Mouse (Mus musculus) heart, embryonic 14.5 days (tissue): ENCODE data around the gene Wdr78. TPM values are rescaled to one million over a fixed set of nuclear protein-coding genes. Genes with fewer than 3 reads are reported as not detected.

Source experiments
- ATAC-seq: fragments of 200-750 bp; cut with Nextera tagmentation; 2 replicates; pipeline ENCODE4 v1.8.0; 2017; ENCODE audit warnings: low read depth, moderate TSS enrichment; ENCODE audit not compliant: insufficient number of reproducible peaks, insufficient read depth, low FRiP score
- H3K27ac ChIP-seq, 2 experiments: fragments of 200-500 bp in 1 of 2; fragments of 300-500 bp in 1 of 2; sonication (generic) in 1 of 2; replicated peaks in 1 of 2; 2 replicates each; pipeline ENCODE4 v1.5.1; 2012 to 2014; ENCODE audit warnings: low read depth in 2 of 2, low read length in 2 of 2, control low read depth in 1 of 2, mild to moderate bottlenecking in 1 of 2, mixed read lengths in 1 of 2; ENCODE audit not compliant: control insufficient read depth in 1 of 2, insufficient read depth in 1 of 2
- H3K27me3 ChIP-seq: fragments of 300-500 bp; sonication (generic); 2 replicates; pipeline ENCODE4 v1.6.1; 2014; ENCODE audit warnings: mild to moderate bottlenecking, low read length, control low read depth; ENCODE audit not compliant: control insufficient read depth, insufficient read depth
- H3K36me3 ChIP-seq: fragments of 300-500 bp; sonication (generic); 2 replicates; pipeline ENCODE4 v1.6.1; 2014; ENCODE audit warnings: mild to moderate bottlenecking, control low read depth, low read length, mixed read lengths; ENCODE audit not compliant: control insufficient read depth, insufficient read depth
- H3K4me1 ChIP-seq, 2 experiments: fragments of 200-500 bp in 1 of 2; fragments of 300-500 bp in 1 of 2; sonication (generic) in 1 of 2; 2 replicates each; pipeline ENCODE4 v1.6.1; 2012 to 2014; ENCODE audit warnings: low read length in 2 of 2, control low read depth in 1 of 2, mixed read lengths in 1 of 2; ENCODE audit not compliant: control insufficient read depth in 2 of 2, insufficient read depth in 2 of 2
- H3K4me2 ChIP-seq: fragments of 300-500 bp; sonication (generic); 2 replicates; pipeline ENCODE4 v1.6.1; 2014; ENCODE audit warnings: mild to moderate bottlenecking, low read length
- H3K4me3 ChIP-seq, 2 experiments: fragments of 200-500 bp in 1 of 2; fragments of 300-500 bp in 1 of 2; sonication (generic) in 1 of 2; 2 replicates each; pipeline ENCODE4 v1.5.1; 2012 to 2014; ENCODE audit warnings: low read length in 2 of 2, mild to moderate bottlenecking in 2 of 2, control low read depth in 1 of 2, low read depth in 1 of 2, moderate library complexity in 1 of 2; ENCODE audit not compliant: control insufficient read depth in 1 of 2, insufficient read depth in 1 of 2
- H3K9ac ChIP-seq: fragments of 300-500 bp; sonication (generic); 2 replicates; pipeline ENCODE4 v1.6.1; 2014; ENCODE audit warnings: mild to moderate bottlenecking, low read length
- H3K9me3 ChIP-seq: fragments of 300-500 bp; sonication (generic); 2 replicates; pipeline ENCODE4 v1.6.1; 2016; ENCODE audit warnings: low read length, control low read depth; ENCODE audit not compliant: control insufficient read depth
- WGBS: fragments of 180-500 bp; shearing (Covaris S2); extraction: QIAGEN DNeasy Blood & Tissue Kit; methylation state at CpG from one replicate; pipeline ENCODE4 v1.1.7; 2014; 5-methylcytosine and 5-hydroxymethylcytosine counted together
- polyA plus RNA-seq: library from polyadenylated mRNA; unstranded; fragments of >200 nt; fragmentation: Nextera tagmentation; extraction: Ambion mirVana; gene quantifications from 2 replicates; pipeline ENCODE4 v1.2.1, GENCODE M21; 2014

Wdr78 gene
- polyA plus RNA-seq, 1 experiment from 2014 or later: 0.89 TPM

GRCm38 (mm10) chr4:103004681-103005080, 109.7 kb downstream of the Wdr78 start:
- ATAC-seq: no peak
- H3K27ac ChIP-seq: no peak overlapping the region
- WGBS: 89% methylated on average over 4 of the region's 4 CpGs
- no peak overlapping the region for H3K4me2 ChIP-seq
- H3K36me3 ChIP-seq: no peaks in the 10 kb centered on the region
- H3K27me3 ChIP-seq: no peaks in the 10 kb centered on the region
- no peak overlapping the region for H3K9ac ChIP-seq
- H3K4me3 ChIP-seq: no peak overlapping the region
- H3K4me1 ChIP-seq: no peaks in the 10 kb centered on the region; a peak in 1 of 4 replicates
- H3K9me3 ChIP-seq: no peaks in the 10 kb centered on the region

- no peak for ATAC-seq
- no peaks in the 10 kb centered on the region for H3K36me3 ChIP-seq
Observed at GRCm38 (mm10) chr4:102991685-102992084, 122.7 kb downstream of the Wdr78 start.

GRCm38 (mm10) chr4:102990595-102991340, 123.6 kb downstream of the Wdr78 start:
- no peak overlapping the region for H3K4me2 ChIP-seq
- no peaks in the 10 kb centered on the region for H3K9me3 ChIP-seq
- H3K27ac ChIP-seq: no peak overlapping the region
- no peaks in the 10 kb centered on the region for H3K36me3 ChIP-seq
- H3K9ac ChIP-seq: no peak overlapping the region
- no peaks in the 10 kb centered on the region for H3K27me3 ChIP-seq
- no peak for ATAC-seq
- no peaks in the 10 kb centered on the region for H3K4me1 ChIP-seq
- no peak overlapping the region for H3K4me3 ChIP-seq
- WGBS: 82% methylated on average over 11 of the region's 11 CpGs

More at GRCm38 (mm10) chr4:102991685-102992084, 122.7 kb downstream of the Wdr78 start:
- Histone ChIP-seq H3K9me3 (no peaks in the 10 kb centered on the region), H3K4me3 (no peak overlapping the region), H3K27me3 (no peaks in the 10 kb centered on the region), H3K9ac (no peak overlapping the region), H3K4me1 (no peaks in the 10 kb centered on the region), H3K4me2 (no peak overlapping the region), H3K27ac (no peak overlapping the region)
- WGBS: 92% methylated on average over 3 of the region's 3 CpGs

DNA sequence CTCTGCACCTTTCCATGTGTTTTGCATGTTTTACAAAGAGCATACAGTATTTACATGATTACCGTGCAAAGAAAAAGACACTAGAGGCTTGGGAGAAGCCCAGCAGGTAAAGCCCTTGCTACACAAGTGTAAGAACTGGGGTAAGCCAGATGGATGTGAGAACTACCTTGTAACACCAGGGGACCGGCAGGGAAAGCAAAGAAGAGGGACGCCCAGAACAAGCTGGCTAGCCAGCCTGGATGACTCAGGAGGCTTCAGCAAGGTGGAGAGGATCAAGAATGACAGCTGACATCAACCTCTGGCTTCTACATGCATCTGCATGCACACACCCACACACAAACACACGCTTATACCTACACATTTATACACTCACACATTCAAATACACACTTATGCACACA, 124.3 kb downstream of the Wdr78 start:
- Histone ChIP-seq H3K36me3 (no peaks in the 10 kb centered on the region), H3K9ac (no peak overlapping the region), H3K4me2 (no peak overlapping the region), H3K27me3 (no peaks in the 10 kb centered on the region), H3K27ac (no peak overlapping the region), H3K4me3 (no peak overlapping the region), H3K9me3 (no peaks in the 10 kb centered on the region), H3K4me1 (no peaks in the 10 kb centered on the region)
- WGBS: 76% methylated on average over 4 of the region's 4 CpGs
- ATAC-seq: no peak

DNA sequence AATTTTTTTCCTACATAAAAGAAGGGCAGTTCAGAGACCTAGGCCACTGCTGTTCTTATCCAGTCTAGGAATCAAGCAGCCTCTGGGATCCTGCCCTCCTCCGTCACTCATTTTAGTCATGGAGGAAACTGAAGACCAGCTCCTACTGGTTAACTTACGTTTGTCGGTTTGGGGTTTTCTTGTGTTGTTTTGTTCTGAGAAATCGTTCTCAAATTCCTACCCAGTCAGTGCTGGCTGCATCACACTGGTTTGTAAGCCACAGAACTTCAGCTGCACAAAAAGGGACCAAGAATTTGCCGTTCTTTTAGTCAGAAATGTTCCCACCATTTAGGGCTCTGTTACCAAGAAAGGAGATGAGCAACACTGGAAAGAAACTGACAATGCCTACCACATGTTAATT, 125.0 kb downstream of the Wdr78 start:
- no peak overlapping the region for H3K4me2 ChIP-seq
- no peaks in the 10 kb centered on the region for H3K4me1 ChIP-seq
- H3K9ac ChIP-seq: no peak overlapping the region
- no peak overlapping the region for H3K27ac ChIP-seq
- no peaks in the 10 kb centered on the region for H3K9me3 ChIP-seq
- H3K36me3 ChIP-seq: no peaks in the 10 kb centered on the region
- ATAC-seq: no peak
- no peak overlapping the region for H3K4me3 ChIP-seq
- H3K27me3 ChIP-seq: no peaks in the 10 kb centered on the region
- 72% methylated on average over 5 of the region's 5 CpGs for WGBS

GRCm38 (mm10) chr4:102988526-102988925, 125.8 kb downstream of the Wdr78 start:
- no peaks in the 10 kb centered on the region for H3K4me1 ChIP-seq
- no peak for ATAC-seq

More at GRCm38 (mm10) chr4:102988526-102988925, 125.8 kb downstream of the Wdr78 start:
- no peaks in the 10 kb centered on the region for H3K36me3 ChIP-seq
- H3K4me2 ChIP-seq: no peak overlapping the region
- 55% methylated on average over 6 of the region's 6 CpGs for WGBS
- no peak overlapping the region for H3K27ac ChIP-seq
- H3K4me3 ChIP-seq: no peak overlapping the region
- no peak overlapping the region for H3K9ac ChIP-seq
- H3K9me3 ChIP-seq: no peaks in the 10 kb centered on the region
- H3K27me3 ChIP-seq: no peaks in the 10 kb centered on the region

Other genes with a start within 250 kb of the Wdr78 start
- not detected in 2 replicates for gene Tctex1d1, start 135.9 kb downstream of the Wdr78 start, polyA plus RNA-seq
- gene Insl5, start 87.7 kb downstream of the Wdr78 start, polyA plus RNA-seq: not detected in 2 replicates
- 27.4 and 36.1 TPM in 2 replicates for gene Mier1, start 165 bp downstream of the Wdr78 start, polyA plus RNA-seq
- gene Slc35d1, start 100.6 kb upstream of the Wdr78 start, polyA plus RNA-seq: 6.3 and 8.5 TPM in 2 replicates
- gene 4921539E11Rik, start 176.3 kb upstream of the Wdr78 start, polyA plus RNA-seq: not detected in 2 replicates
- gene Oma1, start 199.3 kb upstream of the Wdr78 start, polyA plus RNA-seq: 20.6 and 23.0 TPM in 2 replicates